Comparison of ENCODE assay signal across 8 mouse cellular contexts in genomic region chr16:33580736-33581241, GRCm38 (mm10).
DNase-seq lines count a peak whose midpoint lies in the region; ATAC-seq and TF ChIP-seq lines count a peak whose summit lies in the region.

No protein-coding gene starts in this region.

- peaks cover 29% of the 10 kb centered on the region for H3K4me1 ChIP-seq in embryonic facial prominence, embryonic 12.5 days
- H3K4me1 ChIP-seq in heart, postnatal 0 days (ENCODE audit: control insufficient read depth, insufficient read depth): peaks cover 81% of the 10 kb centered on the region
- H3K4me1 ChIP-seq in midbrain, embryonic 11.5 days (ENCODE audit: control insufficient read depth, insufficient read depth, low read length): peaks cover 27% of the 10 kb centered on the region

- 0 out of 2 replicates have a peak, but pooled peaks have one; percentile 6 for ATAC-seq in embryonic facial prominence, embryonic 12.5 days (ENCODE audit: insufficient number of reproducible peaks, insufficient read depth, low FRiP score, low TSS enrichment)
- ATAC-seq in heart, postnatal 0 days (ENCODE audit: insufficient read depth, low read depth): peak; percentile 81
- ATAC-seq in midbrain, embryonic 11.5 days (ENCODE audit: low FRiP score): no peak

- TF ChIP-seq CTCF in heart, postnatal 0 days (IDR thresholded peaks at IDR 0.05; ENCODE audit: low read depth): peak; percentile 8; the same call in 1 of the 2 replicates

- no peaks in the 10 kb centered on the region for H3K27me3 ChIP-seq in embryonic facial prominence, embryonic 12.5 days
- H3K27me3 ChIP-seq in heart, postnatal 0 days (ENCODE audit: control insufficient read depth, insufficient read depth, low read length): no peaks in the 10 kb centered on the region
- H3K27me3 ChIP-seq in midbrain, embryonic 11.5 days (ENCODE audit: control insufficient read depth, insufficient read depth, low read length): no peaks in the 10 kb centered on the region

- no peak overlapping the region for H3K4me3 ChIP-seq in embryonic facial prominence, embryonic 12.5 days
- H3K4me3 ChIP-seq in heart, postnatal 0 days (ENCODE audit: low read depth, low read length): no peak overlapping the region
- H3K4me3 ChIP-seq in midbrain, embryonic 11.5 days (ENCODE audit: low read depth, low read length): no peak overlapping the region

- peak; percentile 76; the same call in 1 of the 2 replicates for TF ChIP-seq EP300 in heart, postnatal 0 days (IDR thresholded peaks at IDR 0.05; ENCODE audit: low read depth)

- H3K9ac ChIP-seq in embryonic facial prominence, embryonic 12.5 days: no peak overlapping the region
- H3K9ac ChIP-seq in heart, postnatal 0 days (replicated peaks; ENCODE audit: low read depth, low read length): no peak overlapping the region
- H3K9ac ChIP-seq in midbrain, embryonic 11.5 days (ENCODE audit: low read length): no peak overlapping the region

- H3K9me3 ChIP-seq in embryonic facial prominence, embryonic 12.5 days: no peaks in the 10 kb centered on the region
- H3K9me3 ChIP-seq in heart, postnatal 0 days (replicated peaks; ENCODE audit: control insufficient read depth, low read length): no peaks in the 10 kb centered on the region
- H3K9me3 ChIP-seq in midbrain, embryonic 11.5 days (ENCODE audit: control insufficient read depth, low read length): no peaks in the 10 kb centered on the region

- DNase-seq in adrenal gland, adult 2 months: peak; percentile 46
- no peak for DNase-seq in adrenal gland, postnatal 25 days
- DNase-seq in heart, postnatal 0 days (ENCODE audit: low spot score): peak; percentile 95
- DNase-seq in kidney, postnatal 14 days: peak; percentile 68
- DNase-seq in midbrain, embryonic 11.5 days (ENCODE audit: low spot score, missing footprints): no peak
- DNase-seq in layer of hippocampus, postnatal 25 days (ENCODE audit: extremely low spot score in 1 of 2, low spot score in 1 of 2): no peak
- no peak for DNase-seq in layer of hippocampus, adult 9-10 months (ENCODE audit: low spot score)

- H3K4me2 ChIP-seq in embryonic facial prominence, embryonic 12.5 days (replicated peaks): no peak overlapping the region
- H3K4me2 ChIP-seq in heart, postnatal 0 days (ENCODE audit: low read depth, low read length): no peak overlapping the region
- H3K4me2 ChIP-seq in midbrain, embryonic 11.5 days: no peak overlapping the region

- no peaks in the 10 kb centered on the region for H3K36me3 ChIP-seq in embryonic facial prominence, embryonic 12.5 days
- no peaks in the 10 kb centered on the region for H3K36me3 ChIP-seq in heart, postnatal 0 days (replicated peaks; ENCODE audit: control insufficient read depth, insufficient read depth, low read length)
- no peaks in the 10 kb centered on the region for H3K36me3 ChIP-seq in midbrain, embryonic 11.5 days (ENCODE audit: control insufficient read depth, insufficient read depth, low read length)

- H3K27ac ChIP-seq in embryonic facial prominence, embryonic 12.5 days: peak overlapping the region; percentile 73
- peak overlapping the region; percentile 92 for H3K27ac ChIP-seq in heart, postnatal 0 days (ENCODE audit: low read depth)
- H3K27ac ChIP-seq in midbrain, embryonic 11.5 days (ENCODE audit: low read depth, low read length): peak overlapping the region; percentile 47; the same call in 1 of the 2 replicates

Comparison
In these comparisons a context has a peak if more than half of its experiments do, and no peak if none do; other contexts are left out.
1. DNase-seq: peak in adrenal gland, adult 2 months (single experiment), heart, postnatal 0 days (single experiment) and kidney, postnatal 14 days (single experiment); none in adrenal gland, postnatal 25 days (single experiment), midbrain, embryonic 11.5 days (single experiment), layer of hippocampus, postnatal 25 days (0 of 2) and layer of hippocampus, adult 9-10 months (single experiment).
2. Peak in every context shown above with its lines, with median percentiles within 50 percentile points of each other: H3K27ac ChIP-seq.